Mouse (Mus musculus): ENCODE data around the gene Dip2b.

Gene Dip2b

DNA sequence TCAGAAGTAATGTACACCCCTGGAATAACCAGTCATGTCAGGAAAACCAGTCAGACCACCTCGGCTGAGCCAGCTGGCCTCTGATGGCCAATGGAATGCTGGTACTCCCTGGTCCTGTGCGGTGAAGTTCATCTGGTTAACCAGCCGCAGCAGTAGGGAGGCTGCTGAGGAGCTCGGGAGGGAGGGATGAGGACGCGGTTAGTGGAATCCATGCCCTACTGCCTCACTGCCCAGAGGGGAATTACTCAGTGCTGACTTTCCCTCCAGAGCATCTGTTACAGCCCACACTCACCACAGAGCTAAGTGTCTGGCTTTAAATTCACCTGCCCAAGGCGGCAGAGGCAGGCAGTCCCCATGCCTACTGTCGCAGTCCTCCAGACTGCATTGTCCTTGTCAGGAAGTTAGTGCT lies 51.2 kb downstream of the Dip2b start:
- no peak for DNase-seq

DNA sequence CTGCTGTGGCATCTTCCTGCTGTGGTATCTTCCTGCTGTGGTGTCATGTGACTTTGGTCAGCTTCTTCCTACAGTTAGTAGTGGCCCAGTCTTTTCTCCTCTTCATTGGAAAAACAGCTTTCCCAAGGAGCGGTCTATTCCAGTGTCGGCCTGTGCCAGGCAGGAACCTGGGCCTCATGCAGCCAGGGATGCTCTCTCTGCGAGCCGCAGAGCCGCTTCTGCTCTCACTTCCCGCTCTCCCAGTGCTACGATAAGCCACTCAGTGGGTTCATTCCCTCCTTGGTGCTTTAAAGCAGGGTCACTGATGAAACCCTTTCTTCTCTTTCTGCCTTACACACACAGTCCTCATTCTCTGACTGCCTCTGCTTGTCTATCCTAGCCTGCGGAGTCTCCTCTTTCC lies 53.4 kb downstream of the Dip2b start:
- no peak for DNase-seq

DNA sequence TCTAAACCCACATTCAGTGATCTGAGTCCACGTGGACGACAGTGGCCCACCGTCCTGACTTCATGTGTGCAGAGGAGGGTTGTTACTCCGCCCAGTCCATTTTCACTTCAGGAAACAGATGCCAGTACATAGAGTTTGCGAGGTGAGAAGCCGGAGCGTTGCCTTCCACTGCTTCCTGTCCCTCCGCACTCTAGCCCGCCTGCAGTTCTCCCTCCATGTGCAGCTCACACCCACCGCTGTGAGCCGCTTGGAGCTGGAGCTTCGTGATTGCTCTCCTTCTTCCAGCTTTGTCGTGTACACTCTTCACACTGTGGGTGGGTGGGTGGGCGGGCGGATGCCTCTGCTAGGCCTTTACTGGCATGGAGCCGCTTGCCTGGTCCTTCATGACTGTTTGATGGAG lies 53.8 kb downstream of the Dip2b start:
- DNase-seq, result peak; percentile 83

DNA sequence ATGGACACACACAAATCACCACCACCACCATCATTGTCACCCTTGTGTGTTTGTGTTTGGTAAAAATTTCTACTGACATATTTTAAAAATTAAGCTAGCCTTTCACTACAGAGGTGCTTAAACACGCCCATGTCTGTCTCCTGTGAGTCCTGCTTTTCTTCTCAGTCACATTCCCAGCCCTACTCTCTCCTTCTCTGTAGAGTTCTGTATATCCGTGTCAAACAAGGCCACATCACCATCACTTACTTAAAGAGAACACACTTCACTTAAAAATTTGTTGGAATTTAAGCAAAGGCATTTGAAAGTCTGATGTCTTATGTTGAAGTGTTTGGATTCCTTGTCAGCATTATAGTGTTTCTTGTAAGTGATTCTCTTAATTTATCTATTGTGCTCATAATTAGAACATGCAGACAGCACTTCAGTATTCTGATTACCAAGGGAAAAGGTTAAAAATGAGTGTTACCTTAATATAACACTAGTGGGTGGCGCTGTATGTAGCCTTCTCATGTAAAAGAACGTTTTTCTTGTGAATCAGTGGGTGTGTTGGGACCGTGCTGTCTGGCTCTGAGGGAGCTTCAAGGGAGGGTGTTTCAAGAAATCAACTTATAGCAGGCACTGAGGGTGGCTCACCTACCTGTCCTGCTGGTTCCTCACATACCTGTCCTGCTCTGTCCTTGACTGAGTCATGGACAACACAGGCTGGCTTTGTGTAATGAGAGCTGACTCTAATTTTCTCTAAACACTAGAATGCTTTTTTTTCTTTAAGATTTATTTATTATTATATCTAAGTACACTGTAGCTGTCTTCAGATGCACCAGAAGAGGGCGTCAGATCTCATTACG lies 58.3 kb downstream of the Dip2b start:
- no peak for DNase-seq

DNA sequence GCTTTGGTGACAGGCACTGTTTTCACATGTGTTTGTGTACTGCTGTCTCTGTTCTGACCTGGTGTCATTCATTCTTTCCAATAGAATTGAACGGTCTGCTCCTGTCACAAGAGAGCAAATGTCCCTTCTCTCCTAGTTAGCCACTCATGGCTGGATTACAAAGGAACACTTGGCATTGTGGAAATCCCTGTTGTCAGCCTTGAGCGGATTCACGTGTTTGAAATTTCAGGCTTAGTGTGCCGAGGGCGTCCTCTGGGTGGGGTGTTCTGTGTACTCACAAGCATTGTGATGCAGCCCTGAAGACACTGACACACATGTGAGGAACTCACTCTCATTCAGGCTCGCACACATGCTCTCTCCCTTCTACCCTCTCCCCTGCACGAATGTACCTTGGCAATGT lies 61.9 kb downstream of the Dip2b start:
- DNase-seq, result no peak

DNA sequence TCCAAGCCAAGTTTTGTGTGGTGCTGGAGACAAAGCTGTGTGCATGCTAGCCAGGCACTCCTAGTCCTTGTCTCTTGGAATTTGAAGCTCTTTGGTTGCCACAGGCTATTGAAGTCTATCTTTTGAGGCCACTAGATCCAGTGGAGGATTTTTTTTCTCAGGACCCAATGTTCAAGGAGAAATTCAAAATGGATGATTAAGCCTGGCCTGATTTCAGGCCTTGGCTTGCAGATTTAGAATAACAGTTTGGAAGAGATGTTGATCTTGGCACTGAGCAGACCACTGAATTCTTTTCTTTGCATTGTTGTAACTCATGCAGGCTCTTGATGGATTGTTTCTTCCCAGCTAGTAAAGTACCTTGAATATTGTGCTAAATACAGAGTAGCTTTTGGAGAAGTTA lies 62.7 kb downstream of the Dip2b start:
- no peak for DNase-seq

DNA sequence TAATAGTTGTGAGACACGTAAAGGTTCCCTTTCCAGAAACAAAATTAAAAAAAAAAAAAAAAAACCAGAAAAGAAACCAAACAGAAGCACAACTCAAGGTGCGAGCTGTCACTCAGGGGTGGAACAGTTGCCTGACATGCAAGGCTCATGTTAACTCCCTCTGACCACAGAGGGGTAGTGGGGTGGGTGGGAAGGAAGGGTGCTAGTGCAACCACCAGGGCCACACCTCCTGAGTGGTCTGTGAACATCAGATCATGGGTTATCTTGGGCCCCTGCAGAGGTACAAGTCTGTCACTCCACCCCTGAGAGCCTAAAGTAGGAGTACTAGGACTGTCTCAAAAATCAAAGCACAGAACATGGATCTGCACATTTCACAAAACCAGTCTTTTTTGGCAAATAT lies 65.7 kb downstream of the Dip2b start:
- no peak for DNase-seq

DNA sequence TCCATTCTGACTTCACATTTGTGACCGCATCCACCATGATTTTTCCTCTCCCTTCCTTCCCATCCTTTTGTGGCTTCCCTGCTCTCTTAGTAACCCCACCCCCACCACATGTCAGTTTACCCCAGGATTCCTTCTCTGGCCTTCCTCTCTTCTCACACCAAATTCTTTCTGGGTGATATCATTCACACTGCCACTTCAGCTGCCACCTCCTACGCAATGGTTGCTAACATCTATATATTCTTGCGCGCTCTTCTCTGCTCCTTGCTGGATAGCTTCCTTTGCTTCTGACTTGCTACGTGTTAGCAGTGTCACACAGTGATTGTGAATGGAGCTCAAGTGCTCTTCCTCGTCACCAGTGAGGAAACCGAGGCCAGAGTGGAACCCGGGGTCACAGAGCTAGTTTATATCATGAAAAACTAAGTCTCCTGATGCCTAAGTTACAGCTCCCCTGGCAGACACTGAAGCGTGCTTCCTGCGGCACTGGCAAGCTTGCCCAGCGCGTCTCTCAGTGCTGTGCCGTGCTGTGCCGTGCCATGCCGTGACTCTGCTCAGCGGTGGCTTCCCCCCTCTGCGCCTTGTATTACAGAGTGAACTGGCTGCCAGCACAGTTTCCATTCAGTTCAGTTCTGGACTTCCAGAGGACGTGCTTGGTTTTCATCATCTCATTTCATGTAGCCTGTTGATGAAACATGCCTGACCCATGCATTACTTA lies 69.8 kb downstream of the Dip2b start:
- DNase-seq, result peak; percentile 53

DNA sequence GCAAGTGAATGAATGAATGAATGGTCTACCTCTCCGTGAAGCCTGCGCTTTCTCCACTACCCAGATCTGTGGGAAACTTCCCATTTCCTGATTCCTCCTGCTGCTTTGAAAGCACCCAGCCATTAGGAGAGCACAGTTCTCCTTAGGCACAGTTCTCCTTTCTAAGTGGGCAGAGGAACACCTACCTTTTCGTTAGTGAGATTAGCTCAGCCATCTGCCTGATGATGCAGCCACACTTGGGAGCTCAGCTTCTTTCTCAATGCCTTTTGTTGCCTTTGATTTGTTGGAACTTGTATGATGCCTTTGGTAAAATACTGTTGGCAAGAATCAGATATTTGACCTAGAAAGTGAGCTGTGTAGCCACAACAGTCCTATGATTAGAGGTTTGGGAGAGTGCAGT lies 71.5 kb downstream of the Dip2b start:
- peak; percentile 53 for DNase-seq

DNA sequence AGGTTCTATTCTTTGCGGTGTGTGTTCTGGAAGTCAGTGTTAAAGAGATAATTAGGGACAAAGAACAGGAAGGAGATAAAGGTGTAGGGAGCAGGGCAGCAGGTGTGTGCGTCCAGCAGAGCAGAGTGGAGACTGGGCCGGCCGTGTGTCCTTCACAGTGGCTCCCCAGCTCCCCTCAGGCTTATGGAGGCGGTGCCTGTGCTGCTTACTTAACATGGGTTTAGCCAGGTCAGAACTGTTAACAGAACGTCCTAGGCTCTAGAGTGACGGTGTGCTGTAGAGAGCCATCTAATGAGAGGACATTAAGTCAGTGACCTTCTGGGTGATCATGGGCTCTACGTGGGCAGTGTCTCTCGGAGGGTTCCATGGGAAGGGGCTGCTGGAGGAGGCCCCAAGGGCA lies 73.4 kb downstream of the Dip2b start:
- no peak for DNase-seq

DNA sequence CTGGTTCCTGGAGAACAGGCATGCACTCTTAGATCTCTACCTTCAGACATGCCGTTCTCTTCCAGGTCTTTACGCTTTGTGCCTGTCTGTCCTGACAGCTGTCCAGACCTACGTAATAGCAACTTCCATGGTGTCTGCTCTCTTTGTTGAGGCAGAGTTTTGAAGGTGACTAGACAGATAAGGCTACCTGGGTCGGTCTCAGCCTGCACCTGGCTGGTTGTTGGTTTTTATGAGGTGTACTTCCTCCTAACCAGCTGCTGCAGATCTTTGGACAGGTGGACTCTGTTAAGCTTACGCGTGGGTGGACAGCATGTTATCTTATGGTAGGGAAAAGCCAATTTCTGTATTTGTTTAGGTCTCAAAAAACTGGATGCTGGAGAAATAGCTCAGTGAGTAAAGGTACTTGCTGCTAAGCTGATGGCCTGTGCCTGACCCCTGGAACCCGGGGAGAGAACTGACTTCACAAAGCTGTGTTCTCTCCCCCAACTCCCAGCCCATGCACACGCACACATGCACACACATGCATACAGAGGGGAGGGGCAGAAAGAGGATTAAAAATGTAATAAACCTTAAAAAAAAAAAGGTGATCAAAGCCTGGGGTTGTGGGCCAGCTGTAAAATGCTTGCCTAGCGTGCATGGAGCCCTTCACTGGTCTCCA lies 74.0 kb downstream of the Dip2b start:
- DNase-seq, result no peak

DNA sequence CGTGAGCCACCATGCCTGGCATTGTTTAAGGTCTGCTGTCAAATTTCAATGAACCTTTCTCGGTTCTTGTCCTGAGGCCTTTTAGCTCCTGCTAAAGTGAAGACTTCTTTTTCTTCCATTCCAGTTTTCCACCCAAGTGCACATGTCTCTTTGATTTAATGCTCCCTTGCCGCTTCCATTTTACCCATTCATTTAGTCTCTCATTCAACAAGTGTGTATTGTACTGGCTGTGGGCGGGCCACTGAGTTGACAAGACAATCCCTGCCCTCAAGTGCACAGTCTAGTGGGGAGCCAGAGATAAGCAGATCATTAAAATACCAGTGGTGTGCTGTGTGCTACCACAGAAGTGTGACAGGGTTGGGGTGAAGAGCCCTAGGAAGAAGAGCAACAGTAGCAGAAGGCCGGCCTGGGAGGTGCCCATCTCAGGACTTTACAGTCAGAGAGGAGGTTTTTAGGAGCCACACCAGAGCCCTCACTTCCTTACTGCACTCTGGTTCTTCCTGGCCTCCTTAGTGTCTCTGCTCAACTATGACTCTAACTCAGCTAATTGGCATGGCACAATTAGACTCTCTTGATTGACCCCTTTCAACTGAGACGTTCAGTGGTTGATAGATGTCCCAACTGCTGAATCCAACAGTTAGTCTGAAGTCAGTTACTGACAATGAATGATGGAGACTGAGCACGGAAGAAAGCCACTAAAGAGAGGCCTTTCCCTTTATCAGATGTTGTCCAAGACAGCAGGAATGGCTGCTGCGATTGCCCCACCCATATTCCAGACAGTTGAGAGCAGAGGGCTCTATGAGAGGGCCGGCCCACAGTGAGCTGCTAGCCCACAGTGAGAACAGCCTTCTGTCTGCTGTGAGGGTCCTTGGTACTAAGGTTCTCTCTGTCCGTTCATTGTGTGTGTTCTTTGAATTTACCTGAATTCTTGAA lies 75.1 kb downstream of the Dip2b start:
- no peak for DNase-seq

DNA sequence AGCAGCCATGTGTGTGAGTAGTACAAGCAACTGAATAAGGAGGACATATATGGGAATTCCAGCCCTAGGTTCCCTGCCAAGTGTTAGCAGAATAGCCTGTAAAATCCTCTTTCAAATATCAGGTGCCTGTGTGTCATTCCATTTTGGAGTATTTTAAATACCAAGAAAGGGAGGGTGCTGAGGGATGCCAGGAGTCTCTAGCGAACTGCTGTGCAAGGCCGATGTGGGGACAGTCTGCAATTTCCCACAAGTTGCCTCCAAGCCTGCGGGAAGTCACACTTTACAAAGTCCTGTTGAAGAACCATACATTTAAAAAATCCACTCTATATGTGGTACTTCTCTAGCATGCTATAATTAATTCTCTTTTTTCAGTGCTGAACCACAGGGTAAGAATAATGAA lies 77.0 kb downstream of the Dip2b start:
- DNase-seq, result no peak

DNA sequence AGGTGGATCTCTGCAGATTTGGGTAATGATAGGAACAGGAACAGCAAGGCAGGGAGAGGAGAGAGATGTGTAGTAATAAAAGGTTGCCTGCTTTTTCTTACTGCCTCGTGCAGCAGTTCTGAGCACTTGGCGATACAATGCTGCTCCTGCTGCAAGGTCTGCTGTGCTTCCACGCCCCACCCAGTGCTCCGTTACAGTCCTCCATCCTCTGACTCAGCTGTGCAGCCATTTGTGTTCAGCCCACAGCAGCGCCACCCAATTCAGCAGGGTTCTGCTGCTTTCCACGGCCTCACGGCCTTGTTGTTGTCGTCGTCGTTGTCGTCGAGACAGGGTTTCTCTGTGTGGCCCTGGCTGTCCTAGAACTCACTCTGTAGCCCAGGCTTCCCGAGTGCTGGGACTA lies 77.9 kb downstream of the Dip2b start:
- DNase-seq, result no peak

DNA sequence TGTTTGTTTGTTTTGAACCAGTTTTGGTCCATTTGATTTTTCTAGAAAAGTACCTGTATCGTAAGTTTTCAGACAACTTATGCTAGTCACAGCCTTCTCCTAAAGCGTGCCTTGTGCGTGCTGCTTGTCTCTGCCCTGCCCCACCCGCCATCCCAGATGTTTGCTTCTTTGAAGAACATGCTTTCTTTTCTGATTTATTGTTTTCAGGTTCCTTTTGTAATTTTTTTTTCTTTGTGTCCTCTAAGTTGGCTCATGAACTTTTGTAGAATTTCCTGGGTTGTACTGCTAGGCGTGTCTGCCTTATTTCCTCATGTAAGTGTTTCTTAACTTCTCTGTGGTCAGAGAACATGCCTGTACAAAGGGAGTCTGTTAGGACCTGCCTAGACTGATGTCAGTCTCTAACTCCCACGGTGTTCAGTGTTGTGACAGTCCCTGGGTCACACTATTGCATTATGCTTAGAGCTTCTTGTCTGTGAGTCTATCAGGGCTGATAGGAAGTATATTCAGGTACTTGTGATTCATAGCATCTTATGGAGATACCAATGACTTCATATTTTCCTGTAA lies 80.8 kb downstream of the Dip2b start:
- DNase-seq, result no peak

DNA sequence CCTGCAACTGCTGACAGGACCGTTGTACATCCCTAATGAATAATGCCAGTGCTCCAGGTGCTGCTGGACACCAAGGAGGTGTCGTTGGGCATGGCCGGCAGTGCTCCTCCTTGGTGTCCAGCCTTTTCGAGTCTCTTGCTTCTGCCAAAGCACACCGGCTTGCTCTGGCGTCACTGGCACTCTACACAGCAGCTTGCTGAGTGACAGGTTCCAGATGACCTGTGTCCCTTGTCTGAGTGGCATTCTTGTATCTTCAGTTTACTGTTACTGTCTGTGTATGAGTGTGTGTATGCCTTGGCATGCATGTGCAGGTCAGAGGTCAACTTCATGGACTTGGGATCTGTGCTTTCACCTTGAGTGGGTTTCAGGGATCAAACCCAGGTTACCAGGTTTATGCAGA lies 83.0 kb downstream of the Dip2b start:
- DNase-seq, result no peak

DNA sequence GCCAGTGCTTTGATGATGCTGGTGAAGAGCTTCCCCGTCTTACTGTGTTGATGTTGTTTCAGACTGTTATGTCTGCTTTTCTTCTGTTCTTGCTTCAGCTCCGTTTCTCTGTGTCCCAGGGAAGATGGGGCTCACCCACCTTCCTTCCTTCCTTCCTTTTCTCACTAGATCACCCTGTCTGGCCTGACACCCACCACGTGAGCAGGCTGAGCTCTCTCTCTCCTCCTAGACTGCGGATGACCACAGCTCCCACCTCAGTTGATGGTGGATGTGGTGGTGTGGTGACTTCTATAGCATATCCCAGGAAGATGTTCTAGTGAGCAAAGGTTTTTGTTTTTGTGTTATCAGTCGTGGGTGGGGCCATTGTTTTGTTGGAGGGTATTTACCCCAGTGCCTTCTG lies 85.4 kb downstream of the Dip2b start:
- no peak for DNase-seq

DNA sequence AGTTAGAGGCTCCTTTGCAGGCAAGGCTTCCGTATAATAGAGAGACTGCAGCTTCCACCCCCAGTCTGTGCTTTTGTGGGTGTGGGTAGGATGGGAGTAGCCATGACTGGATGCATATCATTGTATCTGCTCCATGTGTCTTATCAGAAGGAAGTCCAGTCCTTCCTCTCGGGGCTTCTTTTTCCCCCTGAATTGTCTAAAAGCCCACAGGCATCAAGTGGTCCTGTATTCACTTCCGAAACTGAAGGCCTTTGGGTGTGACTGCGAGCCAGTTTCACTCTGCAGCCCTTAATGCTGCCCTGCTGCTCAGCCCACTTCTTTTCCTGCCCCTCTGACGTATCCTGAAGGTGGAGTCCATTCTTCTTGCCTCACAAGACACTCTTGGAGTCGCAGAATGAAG lies 86.8 kb downstream of the Dip2b start:
- DNase-seq, result no peak

DNA sequence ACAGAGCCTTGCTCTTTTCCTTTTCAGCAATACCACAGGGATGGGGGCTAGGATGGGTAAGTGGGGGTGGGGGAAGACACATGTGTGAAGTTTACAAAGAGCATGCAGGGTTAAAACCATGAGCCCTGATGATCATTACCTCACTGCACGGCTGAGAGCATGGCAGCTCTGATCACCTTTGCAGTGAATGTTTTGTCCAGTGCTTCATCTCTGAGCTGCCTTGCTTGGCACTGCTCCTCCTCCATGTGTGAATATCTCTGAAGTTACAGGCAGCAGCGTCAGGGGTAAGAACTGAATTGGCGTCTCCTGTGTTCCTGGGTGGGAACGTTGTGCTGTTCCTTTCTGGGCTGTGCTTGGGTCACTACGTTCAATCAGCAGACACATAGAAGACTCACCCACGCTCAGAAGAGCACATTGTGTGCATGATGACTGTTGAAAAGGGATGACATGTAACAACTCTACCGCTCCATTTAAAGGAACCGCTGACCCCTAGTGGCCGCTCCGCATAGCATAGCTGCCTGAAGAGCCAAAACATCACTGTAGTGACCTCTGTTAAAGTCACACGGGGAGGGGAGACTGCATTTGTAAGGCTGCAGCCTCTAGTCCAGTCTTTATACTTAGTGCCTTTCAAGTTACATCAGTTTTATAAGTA lies 88.1 kb downstream of the Dip2b start:
- peak; percentile 82 for DNase-seq

DNA sequence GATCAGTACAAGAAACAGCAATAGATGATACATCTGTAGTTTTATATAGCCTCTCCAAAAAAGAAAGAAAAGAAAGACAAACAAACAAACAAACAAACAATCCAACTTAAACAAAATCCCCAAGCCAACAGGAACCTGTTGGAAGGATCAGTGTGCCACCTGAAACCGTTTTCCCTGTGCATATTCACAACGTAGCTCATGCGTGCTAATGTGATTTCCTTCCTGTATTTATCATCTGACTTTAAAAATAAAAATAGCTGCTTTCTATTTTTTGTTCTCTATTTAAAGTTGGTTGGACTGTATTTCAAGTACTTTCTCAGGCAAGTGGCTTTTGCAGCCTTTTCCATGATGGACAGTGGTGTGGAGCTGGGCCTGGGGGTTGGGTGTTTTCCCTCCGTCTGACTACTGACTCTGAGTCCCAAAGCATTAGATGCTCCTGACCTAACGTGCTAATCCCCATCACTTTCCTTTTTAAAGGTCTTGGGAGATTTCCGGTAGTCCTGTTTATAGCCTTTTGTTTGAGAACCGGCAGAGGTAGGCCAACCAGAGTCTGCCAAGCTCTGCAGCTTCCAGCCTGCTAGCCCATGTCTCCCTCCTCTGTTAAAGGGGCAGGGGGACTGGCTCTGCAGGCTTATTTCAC lies 90.8 kb downstream of the Dip2b start:
- DNase-seq, result no peak

DNA sequence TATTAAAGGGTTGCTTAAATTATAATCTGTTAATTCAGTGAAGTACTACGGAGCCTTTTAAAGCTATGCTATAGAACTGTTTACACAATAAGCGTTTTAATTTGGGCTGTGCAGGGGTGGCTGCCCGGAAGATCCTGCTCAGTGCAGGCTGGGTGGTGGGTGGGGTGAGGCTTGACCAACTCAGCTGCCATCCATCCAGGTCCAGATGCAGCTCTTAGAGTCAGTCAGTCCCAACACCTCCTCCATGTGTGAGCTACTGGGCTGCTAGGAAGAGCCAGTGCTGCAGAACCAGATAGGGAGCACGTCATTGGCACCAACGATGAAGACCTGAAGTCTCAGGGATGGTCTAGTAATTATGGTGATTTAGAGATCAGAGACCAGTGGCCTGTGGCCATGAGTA lies 101.2 kb downstream of the Dip2b start:
- peak; percentile 45 for DNase-seq

Measured in right cerebral cortex, adult 18-20 months (tissue).